Mouse (Mus musculus) midbrain, embryonic 13.5 days (tissue): ENCODE results near the gene Cdt1. TPM values are rescaled to one million over a fixed set of nuclear protein-coding genes. Genes with fewer than 3 reads are reported as not detected.

Source experiments
- ATAC-seq: fragments of 200-750 bp; cut with Nextera tagmentation; 2 replicates; pipeline ENCODE4 v1.8.0; 2017; ENCODE audit warnings: mild to moderate bottlenecking, moderate TSS enrichment, moderate library complexity
- H3K27ac ChIP-seq: fragments of 300-500 bp; sonication (generic); 2 replicates; pipeline ENCODE4 v1.5.1; 2015; ENCODE audit warnings: inconsistent platforms, mild to moderate bottlenecking, moderate library complexity
- H3K27me3 ChIP-seq: fragments of 300-500 bp; sonication (generic); 2 replicates; pipeline ENCODE4 v1.6.1; 2015; ENCODE audit warnings: mild to moderate bottlenecking, inconsistent platforms
- H3K36me3 ChIP-seq: fragments of 300-500 bp; sonication (generic); 2 replicates; pipeline ENCODE4 v1.6.1; 2015; ENCODE audit warnings: mild to moderate bottlenecking, inconsistent platforms
- H3K4me1 ChIP-seq: fragments of 300-500 bp; sonication (generic); replicated peaks from 2 replicates; pipeline ENCODE4 v1.6.1; 2015; ENCODE audit warnings: inconsistent platforms
- H3K4me2 ChIP-seq: fragments of 300-500 bp; sonication (generic); replicated peaks from 2 replicates; pipeline ENCODE4 v1.6.1; 2015; ENCODE audit warnings: moderate library complexity, mild to moderate bottlenecking, inconsistent platforms
- H3K4me3 ChIP-seq: fragments of 300-500 bp; sonication (generic); replicated peaks from 2 replicates; pipeline ENCODE4 v1.5.1; 2015; ENCODE audit warnings: mild to moderate bottlenecking, inconsistent platforms
- H3K9ac ChIP-seq: fragments of 300-500 bp; sonication (generic); replicated peaks from 2 replicates; pipeline ENCODE4 v1.6.1; 2015; ENCODE audit warnings: mild to moderate bottlenecking, inconsistent platforms
- H3K9me3 ChIP-seq: fragments of 300-500 bp; sonication (generic); 2 replicates; pipeline ENCODE4 v1.6.1; 2016; ENCODE audit warnings: mild to moderate bottlenecking, inconsistent platforms
- WGBS: fragments of 180-500 bp; shearing (Covaris S2); methylation state at CpG from one replicate; pipeline ENCODE4 v1.1.7; 2015; 5-methylcytosine and 5-hydroxymethylcytosine counted together
- polyA plus RNA-seq: library from polyadenylated mRNA; unstranded; fragments of >200 nt; fragmentation: Nextera tagmentation; extraction: Ambion mirVana; gene quantifications from 2 replicates; pipeline ENCODE4 v1.2.1, GENCODE M21; 2015

Cdt1 gene
- polyA plus RNA-seq, 1 experiment from 2014 or later, result 14.1 TPM

DNA sequence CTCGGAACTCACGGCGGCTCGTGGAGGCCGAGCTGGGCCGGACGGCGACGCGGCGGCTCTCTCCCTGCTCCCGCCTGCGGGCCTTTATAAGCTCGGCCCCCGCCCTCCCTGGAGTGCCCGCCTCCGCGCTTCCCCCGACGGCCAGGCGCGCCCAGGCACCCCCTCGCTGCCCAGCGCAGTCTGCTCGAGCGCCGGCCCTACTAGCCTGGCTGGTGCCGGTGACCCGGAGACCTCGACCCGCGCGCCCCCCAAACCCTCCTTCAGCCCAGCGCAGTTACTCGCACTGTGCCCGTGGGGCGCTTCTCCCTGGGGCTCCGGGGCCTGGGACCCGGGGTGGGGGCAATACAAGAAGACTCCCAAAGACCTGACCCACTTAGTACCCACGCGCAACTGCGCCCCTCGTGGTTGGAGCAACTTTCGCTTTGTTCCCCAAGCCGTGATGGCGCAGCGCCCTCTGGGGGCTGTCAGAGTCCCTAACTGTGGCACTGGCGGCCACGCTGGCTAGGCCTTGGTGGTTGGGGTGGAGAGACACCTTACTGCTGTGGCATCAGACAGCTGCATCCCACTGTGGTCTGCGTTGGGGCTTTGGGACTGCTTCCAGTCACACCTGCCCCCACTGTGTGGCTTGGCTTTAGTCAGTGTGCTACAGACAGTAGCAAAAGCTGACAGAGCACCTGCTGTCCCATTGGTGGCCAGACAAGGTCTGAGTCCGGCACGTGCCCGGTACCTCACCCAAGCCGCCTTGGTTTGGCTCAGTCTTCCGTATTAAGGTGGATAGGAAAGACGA, 16.4 kb upstream of the Cdt1 start, which contains the start of gene Piezo1:
TSS of gene Piezo1 (minus strand) at position 65 of the 787 bp plus-strand sequence.
- peak within 1 kb of the TSS; percentile 77 for H3K4me2 ChIP-seq
- H3K4me1 ChIP-seq, result peaks cover 14% of the 10 kb centered on the region
- no peaks in the 10 kb centered on the region for H3K36me3 ChIP-seq
- H3K27ac ChIP-seq, result no peak within 1 kb of the TSS; the same call in 1 of the 2 replicates
- 12% methylated on average over 56 of the region's 56 CpGs for WGBS
- peak within 1 kb of the TSS; percentile 66 for H3K9ac ChIP-seq
- peak; percentile 65 for ATAC-seq
- H3K27me3 ChIP-seq, result peaks cover 41% of the 10 kb centered on the region
- peak within 1 kb of the TSS; percentile 49 for H3K4me3 ChIP-seq
- no peaks in the 10 kb centered on the region for H3K9me3 ChIP-seq

DNA sequence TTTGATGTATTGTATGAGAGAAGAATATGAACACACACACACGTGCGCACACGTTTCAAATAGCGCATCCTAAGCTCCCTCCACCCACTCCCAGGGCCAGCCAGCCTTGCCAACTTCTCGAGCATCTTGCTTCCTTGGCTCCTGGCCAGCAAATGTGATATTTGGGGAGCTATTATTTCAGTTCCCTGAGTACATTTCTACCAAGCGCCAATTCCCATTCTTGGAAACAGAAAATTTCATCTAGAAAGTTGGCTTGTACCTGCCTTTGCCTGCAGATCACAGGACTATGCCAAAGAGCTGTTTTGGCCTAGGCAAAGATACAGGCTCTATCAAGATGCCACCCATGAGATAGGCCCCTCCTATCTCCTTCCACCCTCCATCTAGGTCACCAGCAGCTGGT, 13.0 kb upstream of the Cdt1 start:
- Histone ChIP-seq H3K9me3 (no peaks in the 10 kb centered on the region), H3K4me2 (no peak overlapping the region), H3K4me1 (peaks cover 14% of the 10 kb centered on the region), H3K9ac (no peak overlapping the region), H3K4me3 (no peak overlapping the region), H3K36me3 (no peaks in the 10 kb centered on the region), H3K27ac (no peak overlapping the region), H3K27me3 (peaks cover 24% of the 10 kb centered on the region)
- no peak for ATAC-seq
- 87% methylated on average over 6 of the region's 6 CpGs for WGBS

DNA sequence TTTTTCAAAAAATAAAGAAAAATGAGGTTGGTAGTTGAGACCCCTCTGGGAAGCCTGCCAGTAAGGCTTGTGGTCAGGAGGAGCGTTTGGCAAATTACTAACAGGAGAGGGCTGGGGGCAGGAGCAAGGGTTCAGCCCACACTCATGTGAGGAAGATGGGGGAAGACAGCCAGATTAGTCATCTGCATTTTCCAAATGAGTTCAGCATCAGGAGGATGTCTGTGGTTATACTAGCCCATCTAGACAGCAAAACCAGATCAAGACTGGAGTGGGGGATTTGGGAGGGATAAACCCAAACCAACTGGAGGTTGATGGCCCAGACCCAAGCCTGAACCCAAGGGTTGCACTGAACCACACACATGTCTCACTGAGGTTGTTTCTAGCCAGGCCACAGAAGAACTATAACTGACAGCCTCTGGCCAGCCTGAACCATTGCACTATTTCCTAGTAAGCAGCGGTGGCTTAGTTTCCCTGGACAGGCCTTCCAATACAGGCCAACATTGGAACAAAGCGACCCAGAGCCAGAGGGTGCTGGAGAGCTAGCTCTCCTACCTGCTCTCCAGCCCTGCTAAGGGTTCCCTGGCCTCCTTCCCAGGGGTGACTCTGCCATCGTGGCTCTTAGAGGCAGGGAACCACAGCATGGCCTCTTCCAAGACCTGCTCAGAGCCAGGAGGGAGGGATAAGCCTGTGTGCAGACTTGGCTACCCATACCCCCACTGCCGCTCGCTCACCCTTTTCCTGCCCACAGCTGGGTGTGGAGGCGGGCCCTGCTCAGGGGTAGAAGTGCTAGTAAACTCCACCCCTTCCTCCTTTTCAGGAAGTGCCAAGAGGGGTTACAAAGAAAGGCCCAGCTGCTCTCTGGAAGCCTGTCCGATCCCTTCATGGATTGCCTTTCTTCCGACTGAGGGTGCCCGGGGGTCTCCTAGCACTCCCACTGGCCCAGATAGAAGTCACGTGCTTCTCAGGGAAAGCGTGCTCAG, 11.5 kb upstream of the Cdt1 start:
- Histone ChIP-seq H3K4me1 (peaks cover 3% of the 10 kb centered on the region), H3K36me3 (no peaks in the 10 kb centered on the region), H3K27me3 (peaks cover 9% of the 10 kb centered on the region), H3K9me3 (no peaks in the 10 kb centered on the region), H3K27ac (no peak overlapping the region), H3K4me3 (no peak overlapping the region), H3K9ac (no peak overlapping the region), H3K4me2 (no peak overlapping the region)
- ATAC-seq, result no peak
- WGBS, result 69% methylated on average over 12 of the region's 12 CpGs

DNA sequence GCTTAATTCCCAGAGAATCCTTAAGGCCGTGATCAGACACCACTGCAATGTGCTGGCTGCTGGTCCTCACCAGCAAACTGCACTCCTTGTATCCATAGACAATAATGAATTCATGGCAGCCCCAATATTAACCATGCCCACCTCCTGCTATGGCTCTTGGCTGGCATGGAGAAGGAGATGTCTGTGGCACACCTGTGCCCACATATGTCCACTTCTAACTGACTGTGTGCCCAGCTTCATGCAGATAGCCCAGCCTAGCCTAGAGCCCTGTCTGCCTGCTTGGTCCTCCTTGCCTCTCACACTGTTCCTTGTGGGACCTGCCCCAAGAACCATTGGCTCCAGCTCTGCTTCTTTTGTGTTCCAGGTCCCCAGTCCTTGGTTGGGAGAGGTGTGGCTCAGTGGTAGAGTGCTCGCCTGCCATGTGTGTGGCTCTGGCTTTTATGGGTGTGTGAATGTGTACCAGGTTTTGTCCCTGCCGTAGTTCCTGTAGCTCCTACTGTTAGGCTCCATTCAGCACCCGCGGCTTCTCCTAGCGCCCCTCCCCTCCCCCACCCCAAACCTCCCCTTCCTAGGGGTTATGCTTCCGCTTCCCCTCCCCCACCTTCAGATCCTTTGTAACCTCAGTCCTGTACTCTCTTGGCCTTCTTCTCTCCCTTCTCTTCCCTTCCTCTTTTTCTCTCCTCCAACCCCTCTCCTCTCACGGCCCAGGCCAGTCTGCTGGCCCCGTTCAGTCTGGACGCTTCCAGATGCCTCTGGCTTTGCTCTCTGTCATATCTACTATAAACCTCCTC, 10.4 kb upstream of the Cdt1 start:
- Histone ChIP-seq H3K27ac (no peak overlapping the region), H3K27me3 (no peaks in the 10 kb centered on the region), H3K9me3 (no peaks in the 10 kb centered on the region), H3K9ac (no peak overlapping the region), H3K36me3 (no peaks in the 10 kb centered on the region), H3K4me2 (no peak overlapping the region), H3K4me1 (no peaks in the 10 kb centered on the region; the same call in 1 of the 2 replicates), H3K4me3 (no peak overlapping the region)
- ATAC-seq, result no peak
- 60% methylated on average over 10 of the region's 10 CpGs for WGBS

- H3K9ac ChIP-seq, result no peak overlapping the region
- no peaks in the 10 kb centered on the region; the same call in 1 of the 2 replicates for H3K4me1 ChIP-seq
- H3K9me3 ChIP-seq, result no peaks in the 10 kb centered on the region
- no peak overlapping the region for H3K4me3 ChIP-seq
- no peaks in the 10 kb centered on the region for H3K27me3 ChIP-seq
- H3K27ac ChIP-seq, result no peak overlapping the region
- H3K36me3 ChIP-seq, result no peaks in the 10 kb centered on the region
- no peak overlapping the region for H3K4me2 ChIP-seq
- 28% methylated on average over 9 of the region's 12 CpGs for WGBS
- no peak for ATAC-seq
These were observed 9.0 kb upstream of the Cdt1 start for GRCm38 (mm10) chr8:122558671-122559349.

- no peak overlapping the region for H3K4me3 ChIP-seq
- H3K27me3 ChIP-seq, result no peaks in the 10 kb centered on the region
- H3K9me3 ChIP-seq, result no peaks in the 10 kb centered on the region
- peaks cover 1% of the 10 kb centered on the region for H3K4me1 ChIP-seq
- H3K9ac ChIP-seq, result no peak overlapping the region
- no peak for ATAC-seq
- WGBS, result 79% methylated on average over 5 of the region's 5 CpGs
- H3K4me2 ChIP-seq, result no peak overlapping the region
- no peaks in the 10 kb centered on the region for H3K36me3 ChIP-seq
- H3K27ac ChIP-seq, result no peak overlapping the region
These were observed 6.6 kb upstream of the Cdt1 start for GRCm38 (mm10) chr8:122561199-122561598.

DNA sequence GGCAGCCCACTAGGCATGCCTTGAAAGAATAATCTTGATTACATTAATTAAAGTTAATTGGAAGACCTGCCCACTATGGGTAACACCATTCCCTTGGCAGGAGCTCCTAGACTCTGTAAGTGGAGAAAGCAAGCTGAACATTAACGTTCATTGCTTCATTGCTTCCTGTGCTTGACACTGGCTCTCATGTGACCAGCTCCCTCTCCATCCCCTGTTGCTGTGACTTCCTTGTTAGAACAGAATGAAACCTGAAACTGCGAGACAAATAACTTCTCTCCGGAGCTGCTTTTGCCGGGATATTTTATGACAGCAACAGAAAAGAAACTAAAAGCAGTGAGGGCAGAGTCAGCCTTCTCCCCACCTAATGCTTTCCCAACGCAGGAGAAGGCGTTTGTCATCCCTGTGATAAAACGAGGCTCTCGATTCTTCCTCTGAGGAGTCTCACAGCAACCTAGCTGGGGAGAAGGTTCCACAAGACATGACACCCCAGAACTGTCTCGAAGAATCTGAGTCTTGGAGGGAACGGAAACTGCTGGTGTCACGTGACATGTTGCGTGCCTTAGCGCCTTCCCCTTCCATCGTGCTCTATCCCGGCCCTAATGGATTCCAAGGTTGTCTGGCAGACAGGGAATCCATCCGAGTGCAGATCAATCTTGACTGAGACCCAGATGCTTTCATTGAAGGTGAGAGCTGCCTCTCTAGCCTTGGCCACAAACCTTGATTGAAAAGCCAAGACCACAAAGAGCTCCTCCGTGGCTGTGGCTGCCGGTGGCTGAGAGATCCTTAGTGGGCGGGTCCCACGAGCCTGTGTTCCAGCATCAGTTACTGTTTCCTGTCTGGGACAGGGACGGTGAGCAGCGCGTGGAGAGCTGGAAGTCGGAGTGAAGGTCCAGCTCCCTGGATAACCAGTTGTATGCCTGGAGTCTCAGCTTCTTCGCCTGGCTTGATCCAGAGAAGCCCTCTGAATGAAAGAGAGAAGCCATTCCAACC, 3.2 kb upstream of the Cdt1 start:
- no peaks in the 10 kb centered on the region for H3K27me3 ChIP-seq
- no peak overlapping the region for H3K4me2 ChIP-seq
- WGBS, result 90% methylated on average over 25 of the region's 25 CpGs
- no peak for ATAC-seq
- no peaks in the 10 kb centered on the region for H3K9me3 ChIP-seq
- no peak overlapping the region for H3K9ac ChIP-seq
- H3K36me3 ChIP-seq, result no peaks in the 10 kb centered on the region
- no peak overlapping the region for H3K27ac ChIP-seq
- no peak overlapping the region for H3K4me3 ChIP-seq
- H3K4me1 ChIP-seq, result peaks cover 27% of the 10 kb centered on the region

- WGBS, result 30% methylated on average over 6 of the region's 6 CpGs
- peak overlapping the region; percentile 89 for H3K27ac ChIP-seq
- peak overlapping the region; percentile 87 for H3K9ac ChIP-seq
- H3K27me3 ChIP-seq, result no peaks in the 10 kb centered on the region
- H3K4me3 ChIP-seq, result peak overlapping the region; percentile 74
- no peaks in the 10 kb centered on the region for H3K9me3 ChIP-seq
- peaks cover 27% of the 10 kb centered on the region for H3K4me1 ChIP-seq
- H3K36me3 ChIP-seq, result peaks cover 21% of the 10 kb centered on the region
- H3K4me2 ChIP-seq, result peak overlapping the region; percentile 95
- ATAC-seq, result peak; percentile 1; the same call in 1 of the 2 replicates
These were observed 1.0 kb upstream of the Cdt1 start for GRCm38 (mm10) chr8:122566766-122567165.

GRCm38 (mm10) chr8:122568109-122568504, 292 bp downstream of the Cdt1 start:
- WGBS, result under 1% methylated on average over 34 of the region's 34 CpGs

GRCm38 (mm10) chr8:122568881-122569309, 1.1 kb downstream of the Cdt1 start:
- Histone ChIP-seq H3K4me3 (peak overlapping the region; percentile 74), H3K9ac (peak overlapping the region; percentile 77), H3K9me3 (no peaks in the 10 kb centered on the region), H3K27me3 (no peaks in the 10 kb centered on the region), H3K4me2 (peak overlapping the region; percentile 95), H3K36me3 (peaks cover 31% of the 10 kb centered on the region), H3K27ac (no peak overlapping the region), H3K4me1 (peaks cover 34% of the 10 kb centered on the region)
- 10% methylated on average over 10 of the region's 10 CpGs for whole genome bisulfite sequencing
- ATAC-seq, result no peak

More at GRCm38 (mm10) chr8:122568109-122568504, 292 bp downstream of the Cdt1 start:
- Histone ChIP-seq H3K9me3 (no peaks in the 10 kb centered on the region), H3K4me3 (peak overlapping the region; percentile 74), H3K9ac (peak overlapping the region; percentile 77), H3K4me1 (peaks cover 29% of the 10 kb centered on the region), H3K27me3 (no peaks in the 10 kb centered on the region), H3K4me2 (peak overlapping the region; percentile 95), H3K27ac (peak overlapping the region; percentile 89), H3K36me3 (peaks cover 31% of the 10 kb centered on the region)
- peak; percentile 78 for ATAC-seq
